Mouse (Mus musculus): ENCODE measurements around the gene Fam19a1.

DNA sequence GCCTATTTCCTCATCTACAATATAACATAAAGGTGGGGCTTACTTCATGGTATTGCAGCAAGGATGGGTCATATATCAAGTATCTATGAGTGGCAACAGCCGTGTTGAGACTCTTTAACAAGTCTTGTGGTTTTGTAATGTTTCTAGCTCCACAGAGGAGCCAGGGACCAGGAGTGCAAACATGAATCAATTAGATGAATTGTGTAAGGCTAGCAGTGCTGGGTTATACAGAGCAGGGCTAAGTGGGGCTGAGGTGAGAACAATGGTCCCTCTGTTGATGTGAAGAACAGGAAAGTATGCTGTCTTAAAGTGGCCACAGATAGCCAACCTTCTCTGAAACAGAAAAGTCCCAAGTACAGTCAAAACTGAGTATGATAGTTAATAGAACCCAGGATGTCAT lies 480.1 kb downstream of the Fam19a1 start:
- TF ChIP-seq CTCF (IDR thresholded peaks at IDR 0.05) (no peak), EP300 (IDR thresholded peaks at IDR 0.05) (0 out of 2 replicates have a peak, but pooled peaks have one; percentile 29)

Data from lung, postnatal 0 days (tissue).